Mouse (Mus musculus) adrenal gland, adult 2 months (tissue): ENCODE measurements around the gene Tmem158. TPM values are rescaled to one million over a fixed set of nuclear protein-coding genes. Genes with fewer than 3 reads are reported as not detected.

ENCODE experiments used
- DNase-seq: peaks from one replicate; pipeline ENCODE4 v3.0.0; 2021
- long read RNA-seq: library from polyadenylated mRNA; stranded (forward); transcript quantifications from one replicate; pipeline ENCODE4 v2.0.0, GENCODE M21; 2021
- polyA plus RNA-seq: library from polyadenylated mRNA; depleted of rRNA; stranded (reverse); fragments of >200 nt; gene quantifications from 2 replicates; pipeline ENCODE4 v1.2.3, GENCODE M21; 2012; rRNA removed
- total RNA-seq, 2 experiments: library from RNA; stranded (reverse); gene quantifications; 2 replicates each; pipeline ENCODE4 v1.2.3; 2021

Gene Tmem158
- total RNA-seq (10 to 100 TPM in 1 of 2 experiments, 1 to 10 TPM in 1; 4.5 to 11.0 TPM), polyA plus RNA-seq (42.7 and 50.3 TPM in 2 replicates)
- long read RNA-seq, transcript Tmem158-201 (1 exons, 1,712 nt): major isoform, 17 of 17 reads
- long read RNA-seq, partial matches to known transcripts: 0 of 17 reads
- long read RNA-seq, other reads (novel, unspliced or antisense): 0 of 17 reads

DNA sequence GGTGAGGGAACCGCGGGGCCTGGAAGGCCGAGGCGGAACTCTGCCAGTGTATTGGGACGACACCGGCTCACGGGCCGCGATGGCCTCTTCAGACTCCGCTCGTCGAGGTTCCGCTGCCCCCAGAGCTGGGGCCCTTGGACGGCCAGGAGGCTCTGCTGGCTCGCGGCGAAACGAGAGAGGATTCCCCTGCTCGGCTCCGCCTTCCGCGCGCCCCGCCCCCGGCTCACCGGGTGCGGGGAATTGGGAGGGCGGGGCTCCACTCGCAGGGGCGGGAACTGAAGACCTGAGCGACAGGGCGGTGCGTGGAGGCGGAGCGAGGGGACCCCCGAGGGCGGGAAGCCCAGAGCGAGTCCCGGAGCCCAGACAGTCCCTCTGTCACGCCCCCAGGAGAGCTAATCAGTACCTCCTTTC, at the start of gene Tmem158:
Gene Tmem158, minus strand, starts transcription at position 154 of the 411 bp plus-strand sequence.
- DNase-seq: peak; percentile 94

DNA sequence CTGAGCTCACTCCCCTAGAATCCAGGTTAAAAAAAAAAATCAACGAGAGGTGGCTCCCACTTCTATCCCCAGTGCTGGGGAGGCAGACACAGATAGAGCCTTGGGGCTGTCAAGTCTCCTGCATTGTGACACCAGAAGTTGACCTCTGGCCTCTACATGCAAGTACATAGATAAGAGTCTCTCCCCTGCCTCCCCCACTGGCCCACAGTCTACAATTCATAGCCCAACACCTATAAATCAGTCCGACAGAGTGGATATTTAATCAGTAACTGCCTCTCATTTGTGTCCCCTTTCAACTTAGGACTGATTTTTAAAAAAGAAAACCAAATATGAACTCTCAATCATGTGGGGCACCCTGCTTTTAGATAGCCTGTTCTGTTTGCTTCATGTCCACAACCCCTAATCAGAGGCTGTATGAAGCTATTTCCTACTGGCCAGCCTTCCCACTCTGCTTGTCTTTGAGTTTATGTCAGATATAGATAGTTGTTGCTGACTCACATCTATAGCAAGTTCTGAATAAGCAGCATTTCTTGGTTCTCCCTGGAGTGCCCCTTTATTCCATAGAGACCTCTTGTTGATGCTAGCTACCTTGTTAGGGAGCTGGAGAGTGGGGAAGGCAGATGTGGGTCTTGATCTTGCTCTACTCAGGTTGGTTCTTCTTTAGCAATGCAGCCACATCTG, 49.3 kb upstream of the Tmem158 start:
- no peak for DNase-seq

DNA sequence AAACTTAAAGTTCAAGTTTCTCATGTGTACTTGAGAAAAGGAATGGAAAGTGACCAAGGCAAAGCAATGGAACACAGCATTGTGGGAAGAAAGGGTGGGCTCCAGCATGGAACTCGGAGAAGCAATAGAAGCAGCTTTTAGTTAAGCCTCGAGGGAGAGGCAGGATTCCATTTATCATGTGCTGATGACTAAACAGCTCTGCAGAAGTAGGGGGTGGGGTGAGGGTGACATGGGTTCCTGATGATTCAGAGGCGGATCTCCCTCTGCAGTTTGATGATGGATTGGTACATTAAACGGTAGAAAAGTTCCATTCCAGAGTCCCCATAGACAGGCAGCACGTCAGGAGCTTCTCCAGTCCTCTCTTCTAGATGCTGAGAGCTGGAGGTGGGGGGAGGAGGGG, 48.5 kb upstream of the Tmem158 start:
- peak; percentile 85 for DNase-seq

DNA sequence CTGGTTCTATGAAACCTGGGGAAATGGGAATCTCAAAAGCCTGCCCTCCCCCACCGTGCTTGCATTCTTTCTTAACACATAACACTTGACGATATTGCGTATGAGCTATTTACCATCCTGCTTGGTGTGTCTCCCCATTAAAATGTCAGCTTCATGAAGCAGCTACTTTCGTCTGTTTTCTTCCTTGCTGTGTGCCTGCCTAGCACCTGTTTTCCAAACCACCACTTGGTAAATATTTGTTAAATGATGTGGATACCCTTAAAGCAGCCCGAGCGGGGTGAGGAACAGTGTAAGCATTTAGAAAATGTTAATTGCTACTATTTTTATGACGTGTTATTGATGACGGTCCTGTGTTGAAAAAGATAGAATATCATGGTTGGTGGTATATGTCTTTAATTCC, 44.4 kb upstream of the Tmem158 start:
- DNase-seq: no peak

DNA sequence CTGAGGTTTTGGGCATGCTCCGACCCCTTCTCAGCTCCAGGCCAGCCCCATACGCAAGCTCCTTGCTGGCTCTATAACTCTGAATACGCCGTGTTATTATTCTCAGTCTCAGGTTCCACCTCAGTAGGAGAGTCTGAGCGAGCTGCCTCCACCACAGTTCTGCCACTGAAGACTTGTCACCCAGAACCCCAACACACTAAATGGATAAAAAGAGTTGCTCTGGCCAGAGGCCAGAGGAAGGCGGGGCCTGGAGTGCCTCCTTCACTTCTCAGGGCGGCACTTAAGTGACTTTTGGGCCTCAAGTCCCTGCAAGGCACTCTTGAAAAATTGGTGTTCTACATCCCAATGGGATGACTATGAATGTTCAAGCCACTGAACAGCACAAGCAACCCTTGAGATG, 43.4 kb upstream of the Tmem158 start:
- DNase-seq: no peak

DNA sequence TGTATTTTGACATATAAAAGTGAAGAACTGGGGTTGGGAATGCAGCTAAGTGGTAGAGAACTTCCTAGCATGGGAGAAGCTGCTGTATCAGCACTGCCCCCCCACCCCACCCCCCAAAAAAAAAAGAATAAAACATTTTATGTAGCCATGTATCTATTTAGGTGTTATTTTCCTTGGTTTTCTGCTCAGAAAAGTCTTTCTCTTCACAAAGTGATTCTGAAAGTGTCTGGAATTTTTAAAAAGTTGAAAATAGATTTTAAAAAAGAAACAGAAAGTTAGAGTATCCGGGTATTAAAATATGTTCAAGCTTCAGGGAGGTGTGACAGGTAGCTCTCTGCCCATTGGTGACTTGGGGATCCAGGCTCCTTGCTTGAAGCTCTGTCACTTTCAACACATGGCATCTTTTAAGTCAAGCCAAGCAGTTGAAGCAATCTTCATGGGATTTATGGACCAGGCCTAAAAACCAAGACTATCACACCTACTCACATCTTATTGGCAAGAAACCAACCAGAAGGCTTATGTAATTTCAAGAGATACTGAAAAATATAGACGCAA, 42.3 kb upstream of the Tmem158 start:
- DNase-seq: no peak

DNA sequence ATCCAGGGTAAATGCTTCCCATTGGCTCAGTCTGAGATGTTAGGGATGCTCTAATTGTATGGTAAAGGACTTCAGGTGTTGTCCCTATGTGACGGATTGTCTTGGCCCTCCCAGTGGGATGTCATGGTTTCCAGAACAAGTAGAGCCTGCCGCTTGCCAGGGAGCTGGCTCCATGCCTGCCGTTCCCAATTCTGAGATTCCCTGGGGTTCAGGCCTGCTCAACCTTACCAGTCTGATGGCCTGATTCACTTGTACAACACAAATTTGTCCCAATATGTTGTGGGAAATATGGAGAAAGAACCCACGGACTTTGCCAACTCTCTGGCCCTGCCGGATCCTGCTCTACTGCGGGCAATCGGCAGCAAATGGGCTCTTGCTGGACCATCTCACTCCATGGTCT, 37.3 kb upstream of the Tmem158 start:
- DNase-seq: no peak

DNA sequence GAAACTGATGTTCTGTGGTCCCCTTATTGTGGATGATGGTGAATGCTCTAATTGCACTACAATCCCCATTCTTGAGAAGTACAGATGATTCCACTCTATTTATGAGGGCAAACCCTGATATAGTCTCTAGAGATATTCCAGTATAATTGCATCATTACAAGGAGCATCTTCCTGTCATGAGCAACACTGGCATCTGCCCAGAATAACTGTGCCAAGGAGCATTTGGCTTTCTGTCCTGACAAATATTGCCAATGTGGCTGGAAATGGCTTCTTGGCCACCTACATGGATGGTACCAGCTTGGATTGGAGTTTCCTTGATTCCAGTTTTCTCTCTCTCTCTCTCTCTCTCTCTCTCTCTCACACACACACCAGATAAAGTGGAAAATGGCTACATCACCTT, 35.7 kb upstream of the Tmem158 start:
- DNase-seq: peak; percentile 6

DNA sequence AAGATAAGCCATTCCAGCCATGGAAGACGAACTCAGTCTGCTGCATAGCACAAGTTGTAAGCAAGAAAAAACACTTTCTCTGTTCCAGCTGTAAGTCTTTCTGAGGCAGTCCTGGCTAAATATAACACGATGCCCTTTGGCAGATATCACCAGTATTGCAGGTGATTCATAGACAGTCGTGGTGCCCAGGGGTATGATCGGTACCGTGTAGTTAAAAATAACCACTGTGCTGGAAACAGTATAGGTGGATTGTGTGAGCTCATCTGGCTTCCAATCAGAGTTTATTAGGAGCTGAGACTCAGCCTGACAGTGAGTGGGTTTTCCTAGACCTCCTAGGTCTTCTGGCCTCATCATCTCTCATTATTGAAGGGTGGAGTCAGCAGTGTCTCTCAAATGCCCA, 34.0 kb upstream of the Tmem158 start:
- DNase-seq: peak; percentile 3

DNA sequence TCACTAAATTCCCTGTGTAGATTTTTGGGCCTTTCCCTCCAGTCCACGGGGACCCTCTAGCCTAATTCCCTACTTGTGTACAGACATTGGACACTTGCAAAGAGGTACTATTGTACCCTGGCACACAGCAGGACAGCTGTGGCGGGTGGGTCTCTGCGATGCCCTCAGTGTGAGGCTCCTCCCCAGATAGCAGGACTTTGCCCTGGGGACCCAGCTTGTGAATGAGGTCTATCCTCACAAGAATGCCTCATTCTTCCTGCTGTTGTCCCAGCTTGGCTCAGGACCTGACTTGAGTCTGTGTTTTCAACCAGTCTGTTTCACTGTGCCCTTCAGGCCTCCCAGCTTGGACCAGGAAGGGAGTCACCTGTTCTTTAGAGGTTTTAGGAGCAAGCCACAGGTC, 27.8 kb upstream of the Tmem158 start:
- DNase-seq: no peak

DNA sequence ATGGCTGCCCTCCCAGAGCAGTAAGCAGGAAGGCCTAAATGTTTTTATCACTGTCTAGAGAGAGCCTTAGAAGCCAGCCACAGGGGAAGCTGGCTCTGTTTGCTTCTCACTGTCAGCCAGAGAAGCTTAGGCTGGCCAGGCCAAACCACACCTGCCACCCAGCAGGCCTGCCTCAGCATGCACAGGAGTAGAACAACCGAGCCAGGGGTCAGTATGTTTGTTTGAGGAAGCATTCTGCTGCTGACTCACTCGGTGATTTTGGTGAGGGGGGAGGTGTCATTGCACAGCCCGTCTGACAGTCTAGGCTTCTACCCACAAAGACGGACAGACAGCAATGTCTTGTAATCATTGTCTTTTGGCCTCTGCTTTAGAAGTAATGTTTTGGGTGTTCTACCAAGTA, 25.1 kb upstream of the Tmem158 start:
- DNase-seq: no peak

DNA sequence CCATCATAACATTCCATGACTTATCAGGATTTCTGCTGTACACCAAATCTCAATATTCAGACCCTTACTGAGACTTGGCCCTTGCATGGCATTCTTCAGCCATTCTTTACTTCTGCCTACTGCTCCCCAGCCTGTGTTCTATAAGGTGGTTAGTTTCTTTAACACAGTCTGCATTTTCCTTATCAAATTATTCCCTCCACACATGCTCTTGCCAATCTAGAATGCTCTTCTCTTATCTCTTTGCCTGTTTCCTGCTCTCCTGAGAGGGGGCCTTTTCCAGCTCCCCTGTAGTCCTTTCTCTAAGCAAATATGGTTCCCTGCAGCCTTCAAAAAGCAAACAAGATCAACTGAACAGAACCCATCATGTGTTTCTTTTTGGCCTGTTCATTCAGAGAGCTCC, 20.2 kb upstream of the Tmem158 start:
- no peak for DNase-seq

DNA sequence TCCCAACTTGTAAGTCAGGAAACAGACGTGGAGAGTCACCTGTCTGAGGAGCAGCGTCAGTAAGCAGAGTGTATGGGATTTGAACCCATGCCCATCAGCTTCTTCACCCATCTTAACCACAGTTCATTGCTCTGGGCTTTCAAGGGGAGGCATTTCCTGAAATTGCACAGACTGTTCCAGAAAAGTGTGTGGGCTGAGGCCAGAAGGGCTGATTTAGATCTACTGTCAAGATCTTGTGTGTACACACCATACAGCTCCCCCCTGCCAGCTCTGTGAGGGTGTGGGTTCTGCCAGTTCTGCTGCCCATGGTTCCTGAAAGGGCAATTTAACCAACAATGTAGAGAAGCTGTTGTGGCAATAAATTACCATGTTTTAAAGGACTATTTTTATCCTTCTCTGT, 17.4 kb upstream of the Tmem158 start:
- DNase-seq: no peak

DNA sequence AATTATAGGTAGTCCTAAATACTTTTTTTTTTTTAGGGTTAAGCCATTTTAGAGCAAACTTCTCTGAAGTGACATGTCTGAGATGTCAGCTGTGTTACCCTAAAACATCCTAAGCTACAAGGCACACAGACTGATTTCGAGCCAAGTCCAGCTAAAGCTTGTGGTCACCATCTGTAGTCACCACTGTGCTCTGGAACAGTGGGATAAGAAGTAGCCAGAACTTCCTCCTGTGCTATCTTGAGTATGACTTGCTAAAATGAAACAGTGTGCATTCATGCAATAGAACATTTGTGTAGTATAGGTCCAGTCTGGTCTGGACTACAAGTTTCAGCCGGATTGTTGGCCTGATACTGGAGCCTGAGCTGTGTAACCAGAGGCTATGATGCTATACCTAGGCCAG, 14.8 kb upstream of the Tmem158 start:
- DNase-seq: no peak

DNA sequence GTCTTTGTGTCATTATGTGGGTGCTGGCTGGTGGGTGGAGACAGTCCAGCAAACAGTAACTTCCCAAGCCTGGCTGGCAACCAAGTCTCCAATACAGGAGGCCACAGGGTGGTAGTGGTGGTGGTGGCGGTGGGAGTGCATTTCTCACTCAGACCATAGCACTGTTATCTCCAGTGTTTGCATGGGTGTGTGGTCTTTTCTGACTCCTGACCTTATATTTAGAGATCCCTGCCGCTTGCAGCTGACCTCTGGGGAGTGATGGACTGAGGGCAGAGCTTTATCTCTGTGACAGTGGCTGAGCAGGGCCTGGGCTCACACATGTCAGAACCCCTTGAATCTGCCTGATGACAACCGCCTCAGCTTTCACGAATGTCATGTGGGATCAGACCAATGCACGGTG, 14.1 kb upstream of the Tmem158 start:
- no peak for DNase-seq

DNA sequence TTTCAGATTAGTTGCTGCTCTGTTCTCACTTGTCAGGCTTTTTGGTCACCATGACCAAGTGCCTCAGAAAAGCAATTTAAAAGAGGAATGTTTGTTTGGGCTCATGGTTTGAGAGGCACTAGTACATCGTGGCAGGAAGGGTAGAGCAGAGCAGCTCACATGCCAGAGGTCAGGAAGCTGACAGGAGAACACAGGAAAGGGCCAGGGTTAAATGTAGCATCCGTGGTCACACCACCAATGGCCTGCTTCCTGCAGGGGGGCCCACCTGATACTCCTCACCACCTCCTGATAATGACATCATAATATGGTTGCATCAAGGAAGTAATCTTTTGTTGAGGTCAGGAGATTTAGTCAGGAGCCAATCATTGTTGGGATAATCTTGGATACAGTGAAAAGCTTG, 13.3 kb upstream of the Tmem158 start:
- no peak for DNase-seq

DNA sequence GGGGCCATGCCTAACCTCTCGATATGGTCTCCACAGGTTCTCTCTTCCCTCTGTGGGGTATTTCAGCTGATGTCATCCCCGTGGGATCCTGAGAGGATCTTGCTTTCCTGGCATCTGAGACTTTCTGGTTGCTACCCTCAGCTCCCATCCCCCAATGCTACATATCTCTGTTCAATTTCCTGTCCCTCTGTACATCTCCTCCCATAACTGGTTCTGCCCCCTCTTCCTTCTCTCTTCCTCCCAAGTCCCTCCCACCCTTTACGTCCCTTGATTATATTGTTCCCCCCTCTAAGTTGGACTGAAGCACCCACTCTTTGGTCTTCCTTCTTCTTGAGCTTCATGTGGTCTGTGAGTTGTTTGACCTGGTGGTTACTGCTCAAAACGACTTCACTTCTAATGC, 11.0 kb upstream of the Tmem158 start:
- no peak for DNase-seq

DNA sequence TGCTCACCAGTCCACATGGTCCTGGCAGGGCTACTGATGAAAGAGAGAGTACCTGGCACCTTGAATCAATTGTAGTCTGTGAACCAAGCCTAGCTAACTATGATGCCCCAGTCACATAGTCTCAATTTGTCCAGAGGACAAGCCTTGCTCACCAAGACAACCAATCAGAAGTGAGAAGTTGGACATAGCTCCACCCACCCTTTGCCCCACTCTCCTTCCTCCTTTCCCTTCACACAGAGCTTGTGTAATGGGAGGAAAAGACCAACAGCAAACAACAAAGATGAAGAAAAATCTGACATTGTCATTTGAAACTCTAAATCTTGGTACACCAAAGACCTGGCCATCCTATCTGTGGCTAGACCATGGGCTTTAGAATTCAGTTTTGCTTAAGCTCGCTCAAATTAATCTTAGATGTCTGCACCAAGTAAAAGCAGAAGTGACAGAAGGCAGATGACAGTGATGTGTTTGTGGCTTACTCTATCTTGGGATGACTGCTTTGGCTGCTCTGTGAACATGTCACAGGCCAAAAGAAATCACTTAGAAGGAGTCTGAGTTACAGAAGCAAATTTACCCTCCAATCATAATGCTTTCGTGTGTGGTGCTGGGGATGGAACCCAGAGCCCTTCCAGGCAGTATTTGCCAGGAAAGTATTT, 9.5 kb upstream of the Tmem158 start:
- no peak for DNase-seq

DNA sequence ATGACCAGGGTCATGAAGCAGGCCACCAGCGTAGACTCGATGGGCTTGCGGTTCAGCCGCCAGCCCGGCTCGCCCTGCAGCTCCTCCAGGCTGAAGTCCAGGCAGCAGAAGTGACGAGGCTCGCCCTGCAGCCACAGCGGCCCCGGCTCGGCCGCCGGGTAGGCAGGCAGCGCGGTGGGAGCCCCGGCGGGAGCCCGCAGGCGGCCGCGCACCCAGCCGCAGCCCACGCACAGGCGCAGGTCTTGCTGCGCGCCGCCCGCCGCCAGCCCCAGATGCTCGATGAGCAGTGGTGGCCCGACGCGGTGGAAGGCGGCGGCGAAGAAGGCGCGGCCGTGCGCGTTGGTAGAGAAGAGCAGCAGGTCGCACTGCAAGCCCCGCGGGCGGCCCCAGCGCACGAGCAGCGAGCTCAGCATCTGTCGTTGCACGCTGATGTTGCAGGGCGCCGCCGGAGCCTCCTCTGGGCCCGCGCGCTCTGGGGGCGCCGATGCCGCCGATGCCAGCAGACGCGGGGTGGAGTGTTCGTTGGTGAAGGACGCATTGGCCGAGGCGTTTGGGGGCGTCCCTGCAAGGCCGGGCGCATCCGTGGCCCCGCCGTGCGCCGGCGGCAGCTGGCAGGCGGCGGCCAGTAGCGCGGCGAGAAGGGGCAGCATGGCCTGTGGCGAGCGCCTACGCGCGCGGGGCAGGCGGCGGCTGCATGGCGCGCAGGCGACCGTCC, 511 bp downstream of the Tmem158 start:
- DNase-seq: peak; percentile 88

DNA sequence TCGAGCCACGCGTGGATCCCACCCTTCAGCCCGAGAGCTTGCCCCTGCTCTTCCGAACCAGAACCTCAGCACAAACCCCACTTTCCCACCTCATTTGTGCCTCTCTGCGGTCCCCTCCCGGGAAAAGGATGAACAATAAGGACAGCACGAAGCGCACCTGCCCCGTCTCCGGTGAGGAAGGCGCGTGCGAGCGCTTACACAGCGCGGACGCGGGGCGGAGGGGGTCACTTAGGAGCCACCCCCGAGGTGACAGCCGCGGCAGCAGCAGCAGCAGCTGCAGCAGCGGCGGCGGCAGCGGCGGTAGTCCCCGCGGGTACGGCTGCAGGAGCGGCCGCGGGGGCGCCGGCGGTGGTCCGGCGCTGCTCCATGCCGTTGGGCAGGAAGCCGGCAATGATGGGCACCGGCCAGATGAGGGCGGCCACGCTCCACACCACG, 1.1 kb downstream of the Tmem158 start:
- DNase-seq: no peak

DNA sequence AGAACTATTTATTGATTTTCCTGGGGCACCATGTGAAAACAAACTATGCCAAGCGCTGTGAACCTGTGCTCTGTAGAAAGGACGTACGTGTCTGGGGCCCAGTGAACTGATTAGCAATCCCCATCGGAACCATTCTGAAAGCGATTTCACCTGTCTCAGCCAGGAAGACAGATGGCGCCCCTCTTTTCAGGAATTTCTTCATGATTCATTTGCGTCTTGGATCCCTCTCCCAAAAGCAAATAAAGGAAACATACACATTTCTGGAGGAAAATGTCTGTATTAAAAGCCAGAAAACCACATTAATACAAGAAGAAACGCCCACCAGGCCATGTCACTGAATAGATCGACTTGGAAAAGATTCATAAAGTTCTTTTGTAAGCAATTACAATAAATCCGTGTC, 1.8 kb downstream of the Tmem158 start:
- DNase-seq: no peak

DNA sequence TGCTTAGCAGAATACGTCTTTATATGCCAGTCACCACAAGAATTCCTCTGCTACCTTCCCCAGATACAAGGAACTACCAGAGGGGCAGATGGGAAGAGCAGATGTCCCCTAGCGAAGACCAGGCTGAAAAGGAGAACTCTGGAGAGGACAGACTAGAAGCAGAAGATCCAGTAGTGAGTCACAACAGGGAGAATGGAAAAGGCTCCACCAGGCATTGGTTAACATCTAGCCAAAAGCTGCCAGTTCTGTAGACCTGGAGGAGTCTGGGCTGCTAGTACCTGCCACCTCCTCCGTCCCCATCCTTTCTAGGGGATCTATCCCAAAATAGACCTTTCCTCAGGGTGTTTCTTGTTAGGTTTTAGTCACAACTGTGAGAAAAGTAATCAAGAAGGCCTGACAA, 4.8 kb downstream of the Tmem158 start:
- DNase-seq: no peak

DNA sequence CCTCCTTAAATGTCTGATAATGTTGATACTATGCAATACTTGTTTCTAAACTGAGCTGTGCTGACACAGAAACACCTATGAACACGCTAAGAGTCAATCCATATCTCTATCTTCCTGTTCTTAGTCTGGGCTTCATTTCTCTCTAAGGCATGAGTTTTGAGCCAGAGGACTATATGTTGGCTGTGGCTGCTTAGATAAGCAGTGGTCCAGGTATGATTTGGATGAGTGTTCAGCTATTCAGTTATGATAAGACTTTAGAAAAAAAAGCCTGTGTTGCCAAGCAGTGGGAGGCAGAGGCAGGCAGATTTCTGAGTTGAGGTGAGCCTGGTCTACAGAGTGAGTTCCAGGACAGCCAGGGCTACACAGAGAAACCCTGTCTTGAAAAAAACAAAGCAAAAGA, 12.6 kb downstream of the Tmem158 start:
- DNase-seq: no peak
